Mouse (Mus musculus): ENCODE results near the gene Tuba3b. TPM values are rescaled to one million over a fixed set of nuclear protein-coding genes. Genes with fewer than 3 reads are reported as not detected.
A peak's percentile ranks its signal among the peaks of the same experiment; 100 is the strongest.

Tuba3b gene
- polyA plus RNA-seq, 1 experiment from 2014 or later: not detected

DNA sequence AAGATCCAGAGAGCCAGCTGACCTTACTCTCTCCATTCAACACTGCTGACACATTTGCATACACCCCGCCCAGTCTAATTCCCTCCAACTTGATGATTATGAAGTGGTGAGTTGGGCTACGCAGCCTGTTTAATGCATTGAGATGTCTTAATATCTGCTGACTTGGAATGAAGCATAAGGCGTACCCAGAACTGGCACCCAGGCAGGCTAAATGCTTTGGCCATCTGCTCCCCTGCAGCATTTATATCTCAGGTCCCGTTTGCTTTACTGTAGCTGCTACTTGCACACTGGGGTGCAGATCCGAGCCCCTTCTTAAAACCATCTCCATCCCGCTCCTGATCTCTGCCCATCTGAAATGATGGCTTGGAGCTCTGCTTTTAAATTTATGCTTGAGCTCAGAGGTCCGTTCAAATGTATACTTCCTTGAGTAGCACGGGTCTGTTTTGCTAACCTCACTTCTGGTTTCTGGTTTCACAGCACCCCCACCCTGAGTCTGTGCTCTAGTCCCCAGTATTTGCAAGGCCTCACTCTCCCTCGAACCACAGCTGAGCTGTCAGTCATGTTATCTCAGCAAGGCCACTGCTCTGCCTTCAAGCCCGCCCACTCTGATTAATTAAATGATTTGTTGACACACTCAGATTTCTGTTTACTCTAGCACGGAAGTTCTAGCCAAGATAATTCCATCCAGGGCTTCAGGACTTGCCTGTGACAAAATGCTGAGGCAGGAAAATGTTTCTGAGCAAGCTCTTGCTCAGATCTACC is 16.6 kb upstream of the Tuba3b start:
- Histone ChIP-seq H3K9ac (ENCODE audit: low read depth, low read length) (no peak overlapping the region), H3K4me3 (ENCODE audit: low read length) (no peak overlapping the region), H3K4me2 (replicated peaks; ENCODE audit: low read depth, low read length) (no peak overlapping the region), H3K4me1 (ENCODE audit: control insufficient read depth, insufficient read depth, low read length) (peaks cover 16% of the 10 kb centered on the region; the same call in 1 of the 2 replicates), H3K36me3 (ENCODE audit: control insufficient read depth, insufficient read depth, low read length) (no peaks in the 10 kb centered on the region), H3K27ac (ENCODE audit: low read depth, low read length) (no peak overlapping the region), H3K27me3 (ENCODE audit: control insufficient read depth, insufficient read depth, low read length) (no peaks in the 10 kb centered on the region), H3K9me3 (ENCODE audit: control insufficient read depth, low read length) (no peaks in the 10 kb centered on the region)
- WGBS: 25% methylated on average over 11 of the region's 11 CpGs
- ATAC-seq (ENCODE audit: low FRiP score, low TSS enrichment): peak; percentile 77; the same call in 1 of the 2 replicates

DNA sequence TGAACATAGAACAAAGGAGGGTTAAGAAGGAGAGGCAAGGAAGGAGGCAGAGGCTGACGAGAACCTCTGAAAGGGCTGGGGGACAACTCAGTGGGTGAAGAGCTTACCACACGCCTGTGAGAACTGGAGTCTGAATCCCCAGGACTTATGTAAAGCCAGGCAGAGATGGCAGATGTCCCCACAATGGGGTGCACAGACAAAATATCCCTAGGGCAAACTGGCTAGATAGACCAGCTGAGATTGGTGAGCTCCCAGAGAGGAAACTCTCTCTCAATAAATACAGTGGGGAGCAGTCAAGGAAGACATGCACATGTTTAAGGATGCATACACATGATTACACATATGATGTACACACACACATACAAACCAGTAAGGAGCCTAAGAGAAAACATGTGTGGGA is 11.4 kb upstream of the Tuba3b start:
- 62% methylated on average over 2 of the region's 2 CpGs for WGBS
- no peak overlapping the region for H3K4me2 ChIP-seq (replicated peaks; ENCODE audit: low read depth, low read length)
- no peak overlapping the region for H3K27ac ChIP-seq (ENCODE audit: low read depth, low read length)
- H3K9ac ChIP-seq (ENCODE audit: low read depth, low read length): no peak overlapping the region
- no peaks in the 10 kb centered on the region for H3K9me3 ChIP-seq (ENCODE audit: control insufficient read depth, low read length)
- H3K4me1 ChIP-seq (ENCODE audit: control insufficient read depth, insufficient read depth, low read length): peaks cover 9% of the 10 kb centered on the region; the same call in 1 of the 2 replicates
- H3K4me3 ChIP-seq (ENCODE audit: low read length): no peak overlapping the region
- no peaks in the 10 kb centered on the region for H3K36me3 ChIP-seq (ENCODE audit: control insufficient read depth, insufficient read depth, low read length)
- no peaks in the 10 kb centered on the region for H3K27me3 ChIP-seq (ENCODE audit: control insufficient read depth, insufficient read depth, low read length)
- no peak for ATAC-seq (ENCODE audit: low FRiP score, low TSS enrichment)

DNA sequence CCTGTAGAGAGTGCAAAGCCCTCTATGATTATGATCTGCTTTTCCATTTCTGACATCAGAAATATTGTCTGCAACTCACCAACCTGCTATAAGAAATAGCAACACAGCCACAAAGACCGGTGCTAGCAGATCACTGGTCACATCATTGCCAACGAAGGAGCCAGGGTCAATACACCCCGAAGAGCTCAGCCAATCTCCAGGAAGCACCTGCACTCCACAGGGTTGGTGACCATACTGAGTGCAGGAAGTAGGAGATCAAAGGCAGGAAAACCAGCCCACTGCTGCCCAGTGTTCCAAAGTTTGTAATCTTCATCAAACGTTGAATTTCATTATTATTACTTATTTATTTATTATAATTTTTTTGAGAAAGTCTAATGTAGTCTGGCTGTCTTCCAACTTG is 10.9 kb upstream of the Tuba3b start:
- ATAC-seq (ENCODE audit: low FRiP score, low TSS enrichment): no peak
- Histone ChIP-seq H3K27ac (ENCODE audit: low read depth, low read length) (no peak overlapping the region), H3K9me3 (ENCODE audit: control insufficient read depth, low read length) (no peaks in the 10 kb centered on the region), H3K4me1 (ENCODE audit: control insufficient read depth, insufficient read depth, low read length) (peaks cover 9% of the 10 kb centered on the region; the same call in 1 of the 2 replicates), H3K27me3 (ENCODE audit: control insufficient read depth, insufficient read depth, low read length) (no peaks in the 10 kb centered on the region), H3K36me3 (ENCODE audit: control insufficient read depth, insufficient read depth, low read length) (no peaks in the 10 kb centered on the region), H3K4me3 (ENCODE audit: low read length) (no peak overlapping the region), H3K9ac (ENCODE audit: low read depth, low read length) (no peak overlapping the region), H3K4me2 (replicated peaks; ENCODE audit: low read depth, low read length) (no peak overlapping the region)
- 66% methylated on average over 4 of the region's 4 CpGs for WGBS

DNA sequence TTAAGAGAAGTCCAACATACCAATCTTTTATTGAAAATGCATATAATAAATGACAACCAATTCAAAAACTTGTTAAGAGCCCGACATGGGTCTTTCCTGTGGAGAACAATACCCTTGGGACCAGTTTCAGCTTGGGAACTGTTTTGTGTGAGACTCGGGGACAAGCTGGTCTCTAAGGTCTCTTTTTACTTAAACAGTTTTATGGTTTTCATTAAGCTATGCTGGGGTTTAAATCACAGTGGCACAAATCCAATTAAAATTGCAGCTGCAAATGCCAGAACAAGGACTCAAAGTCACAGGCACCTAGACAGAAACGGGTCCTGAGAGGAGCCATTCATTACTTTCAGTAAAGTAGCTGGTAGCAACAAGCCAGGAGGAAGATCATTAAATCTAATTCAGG is 10.4 kb upstream of the Tuba3b start:
- Histone ChIP-seq H3K4me3 (ENCODE audit: low read length) (no peak overlapping the region), H3K9me3 (ENCODE audit: control insufficient read depth, low read length) (no peaks in the 10 kb centered on the region), H3K27me3 (ENCODE audit: control insufficient read depth, insufficient read depth, low read length) (no peaks in the 10 kb centered on the region), H3K9ac (ENCODE audit: low read depth, low read length) (no peak overlapping the region), H3K4me1 (ENCODE audit: control insufficient read depth, insufficient read depth, low read length) (peaks cover 9% of the 10 kb centered on the region; the same call in 1 of the 2 replicates), H3K36me3 (ENCODE audit: control insufficient read depth, insufficient read depth, low read length) (no peaks in the 10 kb centered on the region), H3K4me2 (replicated peaks; ENCODE audit: low read depth, low read length) (no peak overlapping the region), H3K27ac (ENCODE audit: low read depth, low read length) (no peak overlapping the region)
- WGBS: 32% methylated on average over 3 of the region's 3 CpGs
- no peak for ATAC-seq (ENCODE audit: low FRiP score, low TSS enrichment)

DNA sequence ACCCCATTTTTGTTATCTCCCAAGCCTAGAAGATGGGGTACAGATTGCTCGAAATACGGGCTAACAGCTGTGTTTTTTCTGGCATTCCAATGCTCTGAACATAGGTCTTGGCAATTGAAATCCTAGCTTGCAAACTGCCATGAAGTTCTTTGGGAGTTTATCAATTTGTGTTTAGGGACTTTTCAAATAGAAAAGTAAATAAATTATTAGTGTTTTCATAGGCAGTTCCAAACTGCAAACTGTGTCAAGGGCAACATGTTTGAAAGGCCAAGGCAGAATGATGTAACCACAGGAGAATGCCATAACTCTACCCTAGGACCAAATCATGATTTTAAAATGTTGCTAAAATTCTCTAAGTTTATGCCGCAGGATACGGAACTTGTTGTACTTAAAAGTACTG is 7.8 kb upstream of the Tuba3b start:
- WGBS: 62% methylated on average over 4 of the region's 4 CpGs
- Histone ChIP-seq H3K4me1 (ENCODE audit: control insufficient read depth, insufficient read depth, low read length) (peaks cover 5% of the 10 kb centered on the region; the same call in 1 of the 2 replicates), H3K9ac (ENCODE audit: low read depth, low read length) (no peak overlapping the region), H3K4me3 (ENCODE audit: low read length) (no peak overlapping the region), H3K9me3 (ENCODE audit: control insufficient read depth, low read length) (no peaks in the 10 kb centered on the region), H3K4me2 (replicated peaks; ENCODE audit: low read depth, low read length) (no peak overlapping the region), H3K27ac (ENCODE audit: low read depth, low read length) (peak overlapping the region; percentile 42; the same call in 1 of the 2 replicates), H3K27me3 (ENCODE audit: control insufficient read depth, insufficient read depth, low read length) (no peaks in the 10 kb centered on the region), H3K36me3 (ENCODE audit: control insufficient read depth, insufficient read depth, low read length) (no peaks in the 10 kb centered on the region)
- ATAC-seq (ENCODE audit: low FRiP score, low TSS enrichment): no peak; the same call in 1 of the 2 replicates

DNA sequence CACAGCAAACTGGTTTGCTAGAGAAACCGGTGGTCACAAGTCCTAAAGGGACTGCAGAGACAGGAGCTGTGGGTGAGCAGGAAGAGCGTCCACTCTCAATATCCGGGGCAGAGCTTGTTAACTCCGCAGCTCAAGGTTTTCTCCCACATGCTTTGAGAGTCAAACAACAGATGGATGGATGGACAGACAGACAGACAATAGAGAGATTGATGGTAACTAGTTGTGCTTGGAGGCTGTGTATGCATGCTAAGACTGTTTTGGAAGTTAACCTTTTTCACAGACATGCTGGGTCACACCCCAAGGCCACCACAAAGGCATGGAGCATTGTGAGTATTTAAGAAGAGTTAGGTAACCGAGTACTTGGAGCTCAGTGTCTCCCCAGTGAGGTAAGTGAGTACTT is 6.9 kb upstream of the Tuba3b start:
- H3K4me2 ChIP-seq (replicated peaks; ENCODE audit: low read depth, low read length): no peak overlapping the region
- no peaks in the 10 kb centered on the region for H3K9me3 ChIP-seq (ENCODE audit: control insufficient read depth, low read length)
- WGBS: 88% methylated on average over 5 of the region's 5 CpGs
- no peaks in the 10 kb centered on the region for H3K36me3 ChIP-seq (ENCODE audit: control insufficient read depth, insufficient read depth, low read length)
- no peak for ATAC-seq (ENCODE audit: low FRiP score, low TSS enrichment)
- H3K9ac ChIP-seq (ENCODE audit: low read depth, low read length): no peak overlapping the region
- H3K4me3 ChIP-seq (ENCODE audit: low read length): no peak overlapping the region
- H3K4me1 ChIP-seq (ENCODE audit: control insufficient read depth, insufficient read depth, low read length): peaks cover 5% of the 10 kb centered on the region; the same call in 1 of the 2 replicates
- H3K27ac ChIP-seq (ENCODE audit: low read depth, low read length): no peak overlapping the region
- H3K27me3 ChIP-seq (ENCODE audit: control insufficient read depth, insufficient read depth, low read length): no peaks in the 10 kb centered on the region

DNA sequence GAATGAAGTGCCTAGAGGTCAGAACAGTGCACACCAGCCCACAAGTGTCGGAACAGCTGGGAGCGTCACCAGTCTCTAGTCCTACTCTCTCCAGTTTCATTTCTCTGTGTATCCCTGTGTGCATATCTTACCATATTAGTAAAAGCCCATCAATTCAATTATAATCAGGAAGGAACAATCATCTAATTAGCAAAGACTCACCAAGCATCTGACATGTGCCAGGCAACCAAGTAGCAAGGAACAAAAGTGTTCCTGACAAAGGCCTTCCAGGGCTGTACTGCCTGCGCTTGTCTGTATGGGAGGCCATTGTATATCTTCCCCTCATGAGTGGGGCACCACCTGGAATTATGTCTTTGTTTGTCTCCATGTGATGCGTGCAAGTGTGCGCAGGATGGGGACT is 4.7 kb upstream of the Tuba3b start:
- H3K4me3 ChIP-seq (ENCODE audit: low read length): no peak overlapping the region
- no peak overlapping the region for H3K27ac ChIP-seq (ENCODE audit: low read depth, low read length)
- ATAC-seq (ENCODE audit: low FRiP score, low TSS enrichment): no peak
- WGBS: 90% methylated on average over 5 of the region's 5 CpGs
- H3K9ac ChIP-seq (ENCODE audit: low read depth, low read length): no peak overlapping the region
- no peak overlapping the region for H3K4me2 ChIP-seq (replicated peaks; ENCODE audit: low read depth, low read length)
- H3K27me3 ChIP-seq (ENCODE audit: control insufficient read depth, insufficient read depth, low read length): no peaks in the 10 kb centered on the region
- no peaks in the 10 kb centered on the region for H3K4me1 ChIP-seq (ENCODE audit: control insufficient read depth, insufficient read depth, low read length)
- 0 out of 2 replicates have a peak, but pooled peaks cover 2% of the 10 kb centered on the region for H3K9me3 ChIP-seq (ENCODE audit: control insufficient read depth, low read length)
- H3K36me3 ChIP-seq (ENCODE audit: control insufficient read depth, insufficient read depth, low read length): no peaks in the 10 kb centered on the region

DNA sequence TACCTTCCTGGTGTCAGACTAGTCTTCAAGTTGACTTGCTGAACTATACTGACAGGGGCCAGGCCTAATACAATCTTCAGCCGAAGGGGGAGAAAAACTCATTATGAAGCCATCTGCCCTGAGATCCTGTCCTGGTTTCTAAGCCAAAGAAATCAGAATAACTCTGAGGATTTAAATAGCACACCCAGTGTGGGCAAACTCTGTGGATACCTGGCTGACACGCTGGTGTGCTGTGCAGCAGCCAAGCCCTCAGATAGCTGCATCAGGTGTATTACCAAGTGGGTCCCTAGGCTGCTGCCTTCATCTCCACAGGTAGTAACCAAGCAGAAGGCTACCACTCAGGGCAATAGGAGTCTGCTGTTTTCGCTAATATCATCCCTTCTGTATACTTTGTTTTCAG is 2.9 kb upstream of the Tuba3b start:
- no peak for ATAC-seq (ENCODE audit: low FRiP score, low TSS enrichment)
- H3K27me3 ChIP-seq (ENCODE audit: control insufficient read depth, insufficient read depth, low read length): no peaks in the 10 kb centered on the region
- no peak overlapping the region for H3K4me3 ChIP-seq (ENCODE audit: low read length)
- 0 out of 2 replicates have a peak, but pooled peaks cover 5% of the 10 kb centered on the region for H3K9me3 ChIP-seq (ENCODE audit: control insufficient read depth, low read length)
- H3K27ac ChIP-seq (ENCODE audit: low read depth, low read length): no peak overlapping the region
- WGBS: 92% methylated on average over 3 of the region's 3 CpGs
- H3K4me2 ChIP-seq (replicated peaks; ENCODE audit: low read depth, low read length): no peak overlapping the region
- no peaks in the 10 kb centered on the region for H3K4me1 ChIP-seq (ENCODE audit: control insufficient read depth, insufficient read depth, low read length)
- no peaks in the 10 kb centered on the region for H3K36me3 ChIP-seq (ENCODE audit: control insufficient read depth, insufficient read depth, low read length)
- H3K9ac ChIP-seq (ENCODE audit: low read depth, low read length): no peak overlapping the region

DNA sequence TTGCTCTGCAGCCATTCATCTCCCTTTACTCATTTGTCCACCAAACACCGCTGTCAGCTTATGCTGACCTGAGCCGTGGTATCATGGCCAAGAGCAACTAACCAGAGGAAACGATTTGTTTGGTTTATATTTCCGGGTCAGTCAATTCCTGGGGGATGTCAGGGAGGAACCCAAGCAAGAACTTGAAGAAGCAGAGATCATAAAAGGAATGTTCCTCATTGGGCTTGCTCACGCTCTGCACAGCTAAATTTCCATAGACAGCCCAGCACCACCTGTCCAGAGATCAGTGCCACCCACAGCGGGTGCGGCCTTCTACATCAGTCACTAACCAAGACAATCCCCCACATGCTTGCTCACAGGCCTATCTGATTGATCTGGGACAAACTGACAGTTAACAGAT is 1.3 kb upstream of the Tuba3b start, which contains the start of gene Lmntd1:
TSS of gene Lmntd1 (minus strand) at position 101 of the 400 bp plus-strand sequence.
- H3K27me3 ChIP-seq (ENCODE audit: control insufficient read depth, insufficient read depth, low read length): no peaks in the 10 kb centered on the region
- H3K4me3 ChIP-seq (ENCODE audit: low read length): no peak within 1 kb of the TSS
- no peaks in the 10 kb centered on the region for H3K4me1 ChIP-seq (ENCODE audit: control insufficient read depth, insufficient read depth, low read length)
- no peaks in the 10 kb centered on the region for H3K36me3 ChIP-seq (ENCODE audit: control insufficient read depth, insufficient read depth, low read length)
- no peak within 1 kb of the TSS for H3K4me2 ChIP-seq (replicated peaks; ENCODE audit: low read depth, low read length)
- H3K9ac ChIP-seq (ENCODE audit: low read depth, low read length): no peak within 1 kb of the TSS
- 0 out of 2 replicates have a peak, but pooled peaks cover 5% of the 10 kb centered on the region for H3K9me3 ChIP-seq (ENCODE audit: control insufficient read depth, low read length)
- 30% methylated on average over 7 of the region's 7 CpGs for WGBS
- no peak within 1 kb of the TSS for H3K27ac ChIP-seq (ENCODE audit: low read depth, low read length)
- ATAC-seq (ENCODE audit: low FRiP score, low TSS enrichment): peak; percentile 34; the same call in 1 of the 2 replicates
